Mouse (Mus musculus): Measurements from ENCODE around the gene Ccr2. TPM values are rescaled to one million over a fixed set of nuclear protein-coding genes. Genes with fewer than 3 reads are reported as not detected.
"Not testable (repeated sequence)": the region's sequence is repeated elsewhere in the genome, so short reads cannot be mapped to it uniquely, and the experiment has no call there.

Ccr2 gene
- polyA plus RNA-seq, 1 experiment from 2014 or later: 0.18 TPM

GRCm38 (mm10) chr9:124079803-124080202 is 21.9 kb upstream of the Ccr2 start:
- Histone ChIP-seq H3K27ac (ENCODE audit: low read depth, low read length) (no peak overlapping the region), H3K9me3 (ENCODE audit: control insufficient read depth, low read length) (no peaks in the 10 kb centered on the region), H3K9ac (ENCODE audit: low read depth, low read length) (no peak overlapping the region), H3K4me1 (ENCODE audit: control insufficient read depth, insufficient read depth, low read depth, low read length) (no peaks in the 10 kb centered on the region), H3K27me3 (replicated peaks; ENCODE audit: control insufficient read depth, insufficient read depth, low read length) (no peaks in the 10 kb centered on the region), H3K4me3 (ENCODE audit: low read length) (no peak overlapping the region), H3K4me2 (ENCODE audit: low read length) (no peak overlapping the region), H3K36me3 (ENCODE audit: control insufficient read depth, insufficient read depth, low read length) (no peaks in the 10 kb centered on the region)
- 75% methylated on average over 4 of the region's 4 CpGs for WGBS
- ATAC-seq: no peak

- H3K4me3 ChIP-seq (ENCODE audit: low read length); H3K9me3 ChIP-seq (ENCODE audit: control insufficient read depth, low read length); ATAC-seq; H3K36me3 ChIP-seq (ENCODE audit: control insufficient read depth, insufficient read depth, low read length); H3K27me3 ChIP-seq (replicated peaks; ENCODE audit: control insufficient read depth, insufficient read depth, low read length); H3K4me2 ChIP-seq (ENCODE audit: low read length); H3K9ac ChIP-seq (ENCODE audit: low read depth, low read length); H3K27ac ChIP-seq (ENCODE audit: low read depth, low read length); H3K4me1 ChIP-seq (ENCODE audit: control insufficient read depth, insufficient read depth, low read depth, low read length): not testable (repeated sequence)
- WGBS: 92% methylated on average over 12 of the region's 13 CpGs
These were observed 21.3 kb upstream of the Ccr2 start for GRCm38 (mm10) chr9:124080471-124080870.

DNA sequence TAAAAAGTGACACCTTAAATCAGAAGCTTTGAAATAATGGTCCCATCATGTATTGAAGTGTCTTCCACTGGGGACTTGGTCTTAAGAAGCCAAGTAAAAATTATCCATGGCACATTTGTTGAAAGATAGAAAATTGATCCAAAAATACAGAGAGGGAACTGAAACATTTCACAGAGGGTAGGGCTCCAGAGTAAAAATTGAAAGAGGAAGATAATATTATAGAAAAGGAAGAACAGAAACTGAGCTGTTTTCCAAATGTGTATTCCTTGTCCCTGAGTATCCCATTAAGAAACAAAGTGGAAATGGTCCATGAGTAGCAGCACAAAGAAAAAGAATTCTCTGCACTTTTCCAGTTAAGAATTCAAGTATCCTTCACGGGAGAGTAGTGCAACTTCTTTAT is 11.3 kb upstream of the Ccr2 start:
- Histone ChIP-seq H3K9ac (ENCODE audit: low read depth, low read length) (no peak overlapping the region), H3K27ac (ENCODE audit: low read depth, low read length) (no peak overlapping the region), H3K36me3 (ENCODE audit: control insufficient read depth, insufficient read depth, low read length) (no peaks in the 10 kb centered on the region), H3K9me3 (ENCODE audit: control insufficient read depth, low read length) (no peaks in the 10 kb centered on the region), H3K4me2 (ENCODE audit: low read length) (no peak overlapping the region), H3K4me1 (ENCODE audit: control insufficient read depth, insufficient read depth, low read depth, low read length) (no peaks in the 10 kb centered on the region), H3K4me3 (ENCODE audit: low read length) (no peak overlapping the region), H3K27me3 (replicated peaks; ENCODE audit: control insufficient read depth, insufficient read depth, low read length) (no peaks in the 10 kb centered on the region)
- 88% methylated on average over 1 of the region's 1 CpGs for WGBS
- no peak for ATAC-seq

DNA sequence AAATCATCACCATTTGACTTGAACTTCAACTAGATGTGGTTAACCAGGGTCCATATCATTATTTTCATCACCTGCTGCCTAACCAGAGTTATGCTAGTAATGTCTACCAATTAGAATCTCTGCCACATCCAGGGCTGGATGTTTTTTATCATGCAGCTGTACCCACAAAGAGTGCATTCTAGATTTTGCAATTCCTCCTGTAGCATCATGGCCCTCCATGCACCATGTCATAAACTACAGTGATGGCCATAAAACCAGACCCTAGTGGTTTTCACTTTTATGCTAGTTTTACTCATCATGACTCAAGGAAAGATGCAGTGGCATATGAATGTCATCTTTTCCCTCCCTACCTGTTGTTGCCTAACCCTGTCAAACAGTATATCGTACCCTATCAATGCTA is 2.6 kb upstream of the Ccr2 start:
- WGBS: 77% methylated on average over 1 of the region's 1 CpGs
- H3K4me1 ChIP-seq (ENCODE audit: control insufficient read depth, insufficient read depth, low read depth, low read length): no peaks in the 10 kb centered on the region
- ATAC-seq: no peak

DNA sequence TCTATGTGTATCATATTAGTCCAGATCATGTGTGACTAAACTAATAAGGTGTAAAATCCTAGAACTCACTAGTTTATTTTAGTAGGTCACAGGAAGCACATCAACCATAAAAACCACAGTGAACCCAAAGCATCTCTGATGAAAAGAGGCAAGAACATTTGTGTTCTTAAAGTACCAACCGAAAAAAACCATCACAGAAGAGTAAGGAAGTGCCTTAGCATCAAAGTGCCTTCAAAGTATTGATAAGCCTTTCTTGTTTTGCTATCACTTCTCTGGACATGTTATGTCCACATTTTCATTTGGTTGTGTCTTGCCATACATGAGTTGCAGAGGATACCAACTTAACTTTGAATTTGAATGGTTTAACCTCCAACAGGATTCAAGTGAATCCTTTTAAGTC is 1.4 kb upstream of the Ccr2 start:
- no peaks in the 10 kb centered on the region for H3K27me3 ChIP-seq (replicated peaks; ENCODE audit: control insufficient read depth, insufficient read depth, low read length)
- no peak overlapping the region for H3K4me2 ChIP-seq (ENCODE audit: low read length)
- H3K9ac ChIP-seq (ENCODE audit: low read depth, low read length): no peak overlapping the region
- no peak overlapping the region for H3K4me3 ChIP-seq (ENCODE audit: low read length)
- H3K27ac ChIP-seq (ENCODE audit: low read depth, low read length): no peak overlapping the region
- 95% methylated on average over 1 of the region's 1 CpGs for WGBS
- no peaks in the 10 kb centered on the region for H3K9me3 ChIP-seq (ENCODE audit: control insufficient read depth, low read length)
- H3K36me3 ChIP-seq (ENCODE audit: control insufficient read depth, insufficient read depth, low read length): no peaks in the 10 kb centered on the region
- H3K4me1 ChIP-seq (ENCODE audit: control insufficient read depth, insufficient read depth, low read depth, low read length): no peaks in the 10 kb centered on the region
- ATAC-seq: no peak

More for the DNA sequence above, 2.6 kb upstream of the Ccr2 start:
- Histone ChIP-seq H3K36me3 (ENCODE audit: control insufficient read depth, insufficient read depth, low read length) (no peaks in the 10 kb centered on the region), H3K9me3 (ENCODE audit: control insufficient read depth, low read length) (no peaks in the 10 kb centered on the region), H3K4me2 (ENCODE audit: low read length) (no peak overlapping the region), H3K27me3 (replicated peaks; ENCODE audit: control insufficient read depth, insufficient read depth, low read length) (no peaks in the 10 kb centered on the region), H3K4me3 (ENCODE audit: low read length) (no peak overlapping the region), H3K27ac (ENCODE audit: low read depth, low read length) (no peak overlapping the region), H3K9ac (ENCODE audit: low read depth, low read length) (no peak overlapping the region)

DNA sequence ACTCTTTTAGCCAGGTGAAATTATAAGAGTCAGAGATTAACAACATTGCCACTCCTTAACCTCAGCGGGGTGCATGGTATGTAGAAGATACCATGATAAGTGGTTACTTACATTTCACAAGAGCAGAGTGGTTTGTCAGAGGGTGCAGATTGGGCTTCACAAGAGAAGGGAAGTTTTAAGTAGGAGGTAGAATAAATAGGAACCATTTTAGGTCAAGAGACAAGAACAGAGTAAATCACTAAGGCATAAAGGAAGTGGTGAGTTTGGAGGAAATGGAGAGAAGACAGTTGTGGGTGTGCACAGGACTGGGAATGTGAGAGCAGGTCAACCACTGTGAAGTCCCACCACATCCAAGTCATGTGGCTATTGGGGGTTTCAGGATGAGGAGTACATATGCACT is 1.4 kb downstream of the Ccr2 start:
- no peak overlapping the region for H3K9ac ChIP-seq (ENCODE audit: low read depth, low read length)
- 74% methylated on average over 1 of the region's 1 CpGs for WGBS
- H3K4me3 ChIP-seq (ENCODE audit: low read length): no peak overlapping the region
- H3K4me1 ChIP-seq (ENCODE audit: control insufficient read depth, insufficient read depth, low read depth, low read length): no peaks in the 10 kb centered on the region
- H3K27ac ChIP-seq (ENCODE audit: low read depth, low read length): no peak overlapping the region
- H3K36me3 ChIP-seq (ENCODE audit: control insufficient read depth, insufficient read depth, low read length): no peaks in the 10 kb centered on the region
- ATAC-seq: no peak
- H3K27me3 ChIP-seq (replicated peaks; ENCODE audit: control insufficient read depth, insufficient read depth, low read length): no peaks in the 10 kb centered on the region
- no peaks in the 10 kb centered on the region for H3K9me3 ChIP-seq (ENCODE audit: control insufficient read depth, low read length)
- H3K4me2 ChIP-seq (ENCODE audit: low read length): no peak overlapping the region

- no peak overlapping the region for H3K9ac ChIP-seq (ENCODE audit: low read depth, low read length)
- no peaks in the 10 kb centered on the region for H3K9me3 ChIP-seq (ENCODE audit: control insufficient read depth, low read length)
- no peak overlapping the region for H3K27ac ChIP-seq (ENCODE audit: low read depth, low read length)
- H3K4me3 ChIP-seq (ENCODE audit: low read length): no peak overlapping the region
- ATAC-seq: no peak
- no peak overlapping the region for H3K4me2 ChIP-seq (ENCODE audit: low read length)
- no peaks in the 10 kb centered on the region for H3K4me1 ChIP-seq (ENCODE audit: control insufficient read depth, insufficient read depth, low read depth, low read length)
- no peaks in the 10 kb centered on the region for H3K27me3 ChIP-seq (replicated peaks; ENCODE audit: control insufficient read depth, insufficient read depth, low read length)
- H3K36me3 ChIP-seq (ENCODE audit: control insufficient read depth, insufficient read depth, low read length): no peaks in the 10 kb centered on the region
These were observed 3.4 kb downstream of the Ccr2 start for GRCm38 (mm10) chr9:124105196-124105595.

DNA sequence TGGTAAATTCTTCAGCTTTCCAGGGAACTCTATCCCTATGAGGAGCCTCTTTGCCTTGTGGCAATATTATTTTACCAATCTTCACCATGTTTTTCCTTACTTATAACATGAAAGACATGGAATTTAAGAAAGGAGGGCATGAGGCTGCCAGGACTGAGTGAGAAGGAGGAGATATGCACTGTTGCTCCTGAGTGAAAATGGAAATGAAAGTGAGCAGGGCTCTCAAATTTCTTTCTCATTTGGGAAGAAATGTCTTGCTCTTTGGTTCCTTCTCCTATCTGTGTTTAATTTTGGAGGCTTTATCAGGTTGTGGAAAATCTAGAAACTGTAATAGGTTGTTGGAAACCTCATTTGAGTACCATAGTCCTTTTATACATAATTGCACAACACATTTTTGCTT is 5.5 kb downstream of the Ccr2 start:
- Histone ChIP-seq H3K36me3 (ENCODE audit: control insufficient read depth, insufficient read depth, low read length) (no peaks in the 10 kb centered on the region), H3K9ac (ENCODE audit: low read depth, low read length) (no peak overlapping the region), H3K27me3 (replicated peaks; ENCODE audit: control insufficient read depth, insufficient read depth, low read length) (no peaks in the 10 kb centered on the region), H3K9me3 (ENCODE audit: control insufficient read depth, low read length) (no peaks in the 10 kb centered on the region), H3K4me3 (ENCODE audit: low read length) (no peak overlapping the region), H3K4me1 (ENCODE audit: control insufficient read depth, insufficient read depth, low read depth, low read length) (no peaks in the 10 kb centered on the region), H3K27ac (ENCODE audit: low read depth, low read length) (no peak overlapping the region), H3K4me2 (ENCODE audit: low read length) (no peak overlapping the region)
- no peak for ATAC-seq

- Histone ChIP-seq H3K4me2 (ENCODE audit: low read length) (no peak overlapping the region), H3K9ac (ENCODE audit: low read depth, low read length) (no peak overlapping the region), H3K27ac (ENCODE audit: low read depth, low read length) (no peak overlapping the region), H3K4me1 (ENCODE audit: control insufficient read depth, insufficient read depth, low read depth, low read length) (no peaks in the 10 kb centered on the region), H3K27me3 (replicated peaks; ENCODE audit: control insufficient read depth, insufficient read depth, low read length) (no peaks in the 10 kb centered on the region), H3K4me3 (ENCODE audit: low read length) (no peak overlapping the region), H3K36me3 (ENCODE audit: control insufficient read depth, insufficient read depth, low read length) (no peaks in the 10 kb centered on the region), H3K9me3 (ENCODE audit: control insufficient read depth, low read length) (no peaks in the 10 kb centered on the region)
- ATAC-seq: no peak
- 77% methylated on average over 2 of the region's 2 CpGs for WGBS
These were observed 6.8 kb downstream of the Ccr2 start for GRCm38 (mm10) chr9:124108356-124109127.

GRCm38 (mm10) chr9:124111997-124112396 is 10.2 kb downstream of the Ccr2 start:
- Histone ChIP-seq H3K27ac (ENCODE audit: low read depth, low read length) (no peak overlapping the region), H3K27me3 (replicated peaks; ENCODE audit: control insufficient read depth, insufficient read depth, low read length) (no peaks in the 10 kb centered on the region), H3K4me1 (ENCODE audit: control insufficient read depth, insufficient read depth, low read depth, low read length) (no peaks in the 10 kb centered on the region), H3K4me2 (ENCODE audit: low read length) (no peak overlapping the region), H3K9me3 (ENCODE audit: control insufficient read depth, low read length) (no peaks in the 10 kb centered on the region), H3K9ac (ENCODE audit: low read depth, low read length) (no peak overlapping the region), H3K4me3 (ENCODE audit: low read length) (no peak overlapping the region), H3K36me3 (ENCODE audit: control insufficient read depth, insufficient read depth, low read length) (no peaks in the 10 kb centered on the region)
- WGBS: 100% methylated on average over 1 of the region's 1 CpGs
- ATAC-seq: no peak
